Mouse (Mus musculus) c-Kit-positive CD71-positive TER-119-positive erythroid progenitor cells, embryonic 14.5 days (primary cell): Measurements from ENCODE around the gene Iqcd.

Experiments used
- DNase-seq: peaks from one replicate; pipeline ENCODE4 v3.0.0-alpha.2; 2013; ENCODE audit warnings: low spot score

Iqcd gene

GRCm38 (mm10) chr5:120628624-120629023 is 39.8 kb downstream of the Iqcd start:
- DNase-seq: no peak

GRCm38 (mm10) chr5:120631128-120631527 is 42.3 kb downstream of the Iqcd start:
- no peak for DNase-seq

DNA sequence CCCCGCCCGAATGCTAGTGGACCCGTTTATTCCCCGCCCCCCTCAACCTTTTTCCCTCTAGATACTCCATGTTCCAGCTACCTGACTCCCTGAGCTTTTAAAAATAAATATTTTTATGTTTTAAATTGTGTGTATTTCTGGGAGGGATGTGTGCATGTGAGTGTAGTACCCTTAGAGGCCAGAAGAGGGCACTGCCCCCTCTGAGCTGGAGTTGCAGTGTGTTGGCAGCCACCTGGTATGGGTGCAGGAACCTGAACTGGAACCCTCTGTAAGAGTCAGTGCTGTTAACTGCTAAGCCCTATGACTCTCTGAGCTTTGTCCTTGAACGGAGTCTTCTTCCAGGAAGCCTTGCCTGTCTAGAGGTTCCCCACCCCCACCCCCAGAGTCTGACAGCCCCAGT is 43.1 kb downstream of the Iqcd start:
- DNase-seq: no peak

GRCm38 (mm10) chr5:120634131-120634530 is 45.3 kb downstream of the Iqcd start, which contains the start of gene Cfap73:
Gene Cfap73, minus strand, starts transcription at chr5:120634235.
- no peak for DNase-seq

GRCm38 (mm10) chr5:120634860-120635259 is 46.0 kb downstream of the Iqcd start:
- no peak for DNase-seq

- no peak for DNase-seq
Measured at GRCm38 (mm10) chr5:120635633-120636032, 46.8 kb downstream of the Iqcd start.

DNA sequence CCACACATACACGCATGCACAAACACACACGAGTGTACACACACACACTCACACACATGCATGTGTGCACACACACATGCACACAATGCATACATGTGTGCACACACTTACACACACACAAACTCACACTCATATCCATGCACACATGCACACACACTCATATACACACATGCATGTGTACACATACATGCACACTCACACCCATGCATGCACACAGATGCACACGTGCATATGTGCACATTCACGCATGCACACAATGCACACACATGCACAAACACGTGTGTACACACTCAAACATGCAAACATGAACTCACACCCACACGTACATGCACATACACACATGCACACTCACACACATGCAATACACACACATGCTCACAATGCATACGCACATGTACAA is 51.3 kb downstream of the Iqcd start:
- no peak for DNase-seq

DNA sequence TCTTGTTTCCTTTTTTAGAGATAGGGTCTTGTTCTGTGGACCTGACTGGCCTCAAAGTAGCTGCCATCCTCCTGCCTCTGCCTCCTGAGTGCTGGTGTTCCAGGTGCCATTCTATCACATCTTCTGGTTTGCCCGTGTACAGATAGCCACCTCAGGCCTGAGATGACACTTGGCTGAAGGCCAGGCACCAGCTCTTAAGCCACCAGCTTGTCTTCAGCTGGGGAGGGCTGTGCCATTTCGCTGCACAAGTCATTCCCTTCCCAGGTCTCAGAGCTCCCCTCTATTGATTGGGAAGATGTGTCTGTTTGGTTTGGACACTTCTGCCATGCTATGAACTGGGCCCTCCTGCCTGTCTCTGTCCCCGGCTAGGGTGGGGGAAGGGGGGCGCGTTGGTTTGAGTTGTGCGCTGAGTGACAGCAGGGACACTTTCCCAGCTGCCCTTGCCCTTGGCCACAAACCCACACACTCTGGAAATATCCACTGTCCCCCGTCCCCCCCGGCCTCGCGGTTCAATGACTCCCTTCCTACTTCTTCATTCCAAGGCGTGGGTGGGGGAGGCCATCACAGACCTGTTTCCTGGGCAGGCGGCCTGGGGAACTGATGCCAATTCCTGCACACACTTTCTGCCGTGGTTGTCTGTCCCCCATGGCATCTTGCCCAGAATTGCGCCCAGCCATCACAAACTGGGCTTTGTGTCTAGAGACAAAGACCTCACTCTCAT is 54.7 kb downstream of the Iqcd start:
- no peak for DNase-seq

GRCm38 (mm10) chr5:120644227-120644626 is 55.4 kb downstream of the Iqcd start:
- no peak for DNase-seq

- no peak for DNase-seq
Measured at GRCm38 (mm10) chr5:120645851-120646250, 57.0 kb downstream of the Iqcd start.

DNA sequence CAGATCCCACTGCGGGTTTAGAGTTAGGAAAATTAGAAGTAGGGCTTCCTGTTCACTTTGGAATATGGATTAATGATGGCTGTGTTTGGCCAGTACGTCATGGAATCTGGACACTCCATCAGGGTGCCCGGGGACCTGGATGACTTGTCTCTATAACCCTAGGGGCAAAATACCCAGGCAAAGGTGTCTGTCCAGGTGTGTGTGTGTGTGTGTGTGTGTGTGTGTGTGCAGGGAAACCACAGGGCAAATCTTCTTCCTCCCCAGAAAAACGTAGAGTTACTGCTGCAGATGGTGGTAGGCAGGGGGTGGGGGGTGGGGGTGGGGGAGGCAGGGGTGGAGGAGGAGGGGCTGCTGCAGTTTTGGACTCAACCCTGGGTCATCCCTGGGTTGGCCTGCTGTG is 58.5 kb downstream of the Iqcd start:
- no peak for DNase-seq

DNA sequence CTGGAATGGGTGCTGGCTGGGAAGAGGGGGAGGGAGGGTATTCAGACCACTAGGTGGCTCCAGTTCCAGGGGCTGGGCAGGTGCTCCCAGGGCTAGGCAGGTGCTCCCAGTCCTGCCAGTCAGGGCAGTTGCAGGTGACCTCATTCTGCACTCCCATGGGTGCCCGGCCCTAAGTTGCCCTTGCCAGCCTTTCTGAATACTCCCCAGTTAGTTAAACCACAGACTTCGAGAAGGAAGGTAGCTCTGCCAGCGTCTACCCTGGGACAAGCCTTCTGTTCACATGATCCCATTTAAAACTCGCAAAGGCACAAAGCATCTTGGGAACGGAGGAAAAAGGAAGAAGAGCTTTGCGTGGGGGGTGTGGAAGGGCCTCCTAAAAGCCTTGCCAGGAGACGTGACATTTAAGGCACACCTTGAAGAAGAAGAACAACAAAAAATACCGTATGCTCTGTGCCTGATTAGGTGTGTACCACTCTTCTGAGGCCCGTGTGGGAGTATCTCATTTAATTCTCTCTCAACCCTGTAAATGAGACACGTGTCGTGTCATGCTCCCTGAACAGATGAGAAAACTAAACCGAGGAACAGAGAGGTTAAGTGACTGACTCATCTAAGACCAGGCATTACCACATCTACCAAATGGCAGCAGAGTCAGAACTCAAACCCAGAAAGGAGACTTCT is 59.1 kb downstream of the Iqcd start:
- no peak for DNase-seq

- DNase-seq: peak; percentile 65
Measured at GRCm38 (mm10) chr5:120648569-120649373, 60.0 kb downstream of the Iqcd start, which contains the start of gene Rasal1. Gene Rasal1, plus strand, starts transcription at chr5:120648812.

- DNase-seq: no peak
Measured at GRCm38 (mm10) chr5:120649374-120649933, 60.6 kb downstream of the Iqcd start.

DNA sequence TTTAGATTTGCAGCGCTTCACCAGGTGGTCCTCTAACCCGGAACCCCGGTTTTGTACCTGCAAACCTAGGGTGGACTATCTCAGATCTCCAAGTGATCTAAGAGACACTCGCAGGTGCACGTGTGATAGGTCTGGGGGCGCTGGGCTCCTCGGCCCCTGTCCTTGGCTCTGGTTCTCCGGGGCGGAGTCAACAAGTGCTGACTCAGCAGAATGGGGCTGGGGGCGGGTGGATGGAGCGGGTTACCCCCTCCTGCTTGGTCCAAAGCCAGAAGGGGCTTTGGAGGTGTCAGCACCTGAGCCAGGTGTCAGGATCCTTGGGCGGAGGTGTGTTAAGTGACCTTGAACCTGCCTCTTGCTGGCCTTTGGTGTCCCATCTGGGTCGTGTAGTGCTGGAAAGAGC is 61.1 kb downstream of the Iqcd start:
- DNase-seq: no peak

- no peak for DNase-seq
Measured at GRCm38 (mm10) chr5:120651230-120651629, 62.4 kb downstream of the Iqcd start.

GRCm38 (mm10) chr5:120652915-120653701 is 64.3 kb downstream of the Iqcd start:
- DNase-seq: no peak

- no peak for DNase-seq
Measured at GRCm38 (mm10) chr5:120653873-120654272, 65.1 kb downstream of the Iqcd start.

DNA sequence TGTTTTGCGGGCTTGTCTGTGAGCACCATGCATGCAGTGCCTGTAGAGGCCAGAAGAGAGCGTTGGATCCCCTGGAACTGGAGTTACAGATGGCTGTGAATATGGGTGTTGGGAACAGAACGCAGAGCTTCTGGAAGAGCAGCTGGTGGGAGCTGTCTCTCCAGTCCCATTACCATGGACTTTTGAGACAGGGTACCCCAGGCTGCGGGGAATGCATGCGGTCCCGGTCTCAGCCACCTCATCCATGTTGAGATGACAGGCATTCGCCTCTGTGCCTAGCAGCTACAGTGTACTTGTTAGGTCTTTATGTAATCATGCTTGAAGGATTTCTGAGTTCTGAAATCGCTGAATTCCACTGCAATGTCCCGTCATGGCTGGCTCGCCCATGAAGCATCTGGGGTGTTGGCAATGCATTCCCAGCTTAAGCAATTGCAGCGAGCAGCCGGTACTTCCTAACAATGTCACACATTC is 67.5 kb downstream of the Iqcd start:
- no peak for DNase-seq
